Mouse (Mus musculus): ENCODE data around the gene Fgf18.
A peak's percentile ranks its signal among the peaks of the same experiment; 100 is the strongest.

The Fgf18 gene

GRCm38 (mm10) chr11:33110111-33110510 is 37.1 kb downstream of the Fgf18 start:
- DNase-seq: no peak

GRCm38 (mm10) chr11:33107540-33107939 is 39.7 kb downstream of the Fgf18 start:
- no peak for DNase-seq

GRCm38 (mm10) chr11:33104911-33105316 is 42.3 kb downstream of the Fgf18 start:
- no peak for DNase-seq

- DNase-seq: no peak
These were observed 43.8 kb downstream of the Fgf18 start for GRCm38 (mm10) chr11:33103291-33103943.

GRCm38 (mm10) chr11:33100027-33100507 is 47.1 kb downstream of the Fgf18 start:
- peak in 1 of 2 experiments; percentile 7 for DNase-seq

- DNase-seq: no peak
These were observed 47.8 kb downstream of the Fgf18 start for GRCm38 (mm10) chr11:33099425-33099824.

GRCm38 (mm10) chr11:33098446-33098845 is 48.8 kb downstream of the Fgf18 start:
- no peak for DNase-seq

GRCm38 (mm10) chr11:33097855-33098254 is 49.3 kb downstream of the Fgf18 start:
- peak; percentile 25 to 46 for DNase-seq

GRCm38 (mm10) chr11:33089856-33090255 is 57.3 kb downstream of the Fgf18 start:
- DNase-seq: peak; percentile 17 to 23

- no peak for DNase-seq
These were observed 59.0 kb downstream of the Fgf18 start for GRCm38 (mm10) chr11:33088181-33088580.

- no peak for DNase-seq
These were observed 61.2 kb downstream of the Fgf18 start for GRCm38 (mm10) chr11:33086046-33086445.

- DNase-seq: no peak
These were observed 61.7 kb downstream of the Fgf18 start for GRCm38 (mm10) chr11:33085514-33085913.

GRCm38 (mm10) chr11:33085054-33085453 is 62.1 kb downstream of the Fgf18 start:
- DNase-seq: no peak

- no peak for DNase-seq
These were observed 63.2 kb downstream of the Fgf18 start for GRCm38 (mm10) chr11:33084041-33084440.

GRCm38 (mm10) chr11:33081175-33081574 is 66.0 kb downstream of the Fgf18 start:
- DNase-seq: no peak

GRCm38 (mm10) chr11:33080046-33080808 is 67.0 kb downstream of the Fgf18 start:
- no peak for DNase-seq

GRCm38 (mm10) chr11:33079424-33079823 is 67.8 kb downstream of the Fgf18 start:
- DNase-seq: no peak

- DNase-seq: no peak
These were observed 69.2 kb downstream of the Fgf18 start for GRCm38 (mm10) chr11:33078036-33078435.

GRCm38 (mm10) chr11:33075293-33075692 is 71.9 kb downstream of the Fgf18 start:
- no peak for DNase-seq

- no peak for DNase-seq
These were observed 72.7 kb downstream of the Fgf18 start for GRCm38 (mm10) chr11:33074541-33074940.

GRCm38 (mm10) chr11:33071358-33071922 is 75.8 kb downstream of the Fgf18 start:
- DNase-seq: no peak

- peak; percentile 20 to 22 for DNase-seq
These were observed 76.7 kb downstream of the Fgf18 start for GRCm38 (mm10) chr11:33070520-33070919.
